Mouse (Mus musculus): ENCODE data around the gene Neurl3. TPM values are rescaled to one million over a fixed set of nuclear protein-coding genes. Genes with fewer than 3 reads are reported as not detected.
A peak's percentile ranks its signal among the peaks of the same experiment; 100 is the strongest.

Neurl3 gene
- polyA plus RNA-seq, 1 experiment from 2014 or later = 0.16 TPM

DNA sequence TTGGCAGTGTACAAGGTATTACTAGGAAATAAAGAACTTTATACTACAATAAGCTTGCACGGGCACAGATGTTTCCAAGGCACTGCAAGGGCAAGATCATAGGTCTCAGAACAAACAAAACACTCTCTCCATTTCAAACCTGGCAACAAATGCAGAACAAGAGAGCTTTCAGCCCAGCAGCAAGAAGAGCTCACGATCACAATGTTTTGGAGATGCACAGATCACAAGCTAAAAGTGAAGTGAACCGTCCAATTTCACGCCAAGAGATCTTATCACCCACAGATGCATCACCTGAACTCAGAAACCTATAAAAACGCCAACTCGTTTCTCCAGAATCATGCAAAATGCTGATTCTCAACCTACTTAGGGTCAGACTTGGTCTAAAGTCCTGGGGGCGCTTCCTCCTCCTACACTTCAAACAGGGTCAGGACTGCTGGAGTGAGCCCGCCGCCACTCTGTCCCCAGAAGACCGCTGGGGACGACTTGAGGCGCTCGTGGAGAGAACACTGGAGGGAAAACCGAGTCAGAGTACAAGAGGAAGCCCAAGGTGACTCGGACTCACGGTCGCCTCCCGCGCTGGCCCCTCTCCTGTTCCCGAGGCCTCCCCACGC lies 30.9 kb downstream of the Neurl3 start:
- Histone ChIP-seq H3K36me3 (ENCODE audit: control insufficient read depth, insufficient read depth, low read length) (no peaks in the 10 kb centered on the region), H3K4me3 (ENCODE audit: low read depth, low read length) (peak overlapping the region; percentile 88), H3K4me1 (replicated peaks; ENCODE audit: control insufficient read depth, insufficient read depth, low read length) (peaks cover 4% of the 10 kb centered on the region), H3K4me2 (ENCODE audit: low read depth, low read length, severe bottlenecking) (peak overlapping the region; percentile 84), H3K9me3 (ENCODE audit: control insufficient read depth, low read length) (no peaks in the 10 kb centered on the region), H3K27me3 (ENCODE audit: control insufficient read depth, insufficient read depth, low read length) (no peaks in the 10 kb centered on the region), H3K27ac (ENCODE audit: low read depth, low read length) (peak overlapping the region; percentile 68), H3K9ac (ENCODE audit: low read length) (peak overlapping the region; percentile 86)
- ATAC-seq (replicated peaks; ENCODE audit: low FRiP score) (peak; percentile 57; the same call in 1 of the 2 replicates), DNase-seq (ENCODE audit: low spot score) (no peak)
- 4% methylated on average over 21 of the region's 21 CpGs for WGBS

DNA sequence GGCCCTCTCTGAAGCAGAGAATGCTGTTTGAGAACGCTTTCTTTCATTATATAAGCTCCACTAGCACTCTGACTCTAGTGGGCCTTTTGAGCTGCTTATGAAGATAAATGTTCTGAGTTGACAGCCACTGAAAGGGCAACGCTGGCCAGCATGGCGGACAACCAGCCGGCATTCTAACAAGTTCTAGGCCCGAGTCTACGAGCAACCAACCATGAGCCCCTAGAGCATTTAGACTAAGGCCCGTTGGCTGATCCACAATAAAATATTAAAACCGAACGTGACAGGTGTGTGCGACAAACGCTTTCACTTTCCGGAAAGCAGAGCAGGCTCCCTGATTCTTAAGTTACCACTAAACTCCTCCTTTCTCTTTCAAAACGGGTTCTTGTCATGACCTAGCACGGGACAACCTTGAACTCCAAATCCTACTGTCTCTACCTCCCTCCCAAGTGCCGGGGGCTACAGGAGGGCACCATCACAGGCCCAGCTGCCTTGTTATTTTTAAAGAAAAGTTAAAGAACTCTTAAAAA lies 32.5 kb downstream of the Neurl3 start:
- H3K4me3 ChIP-seq (ENCODE audit: low read depth, low read length) = no peak overlapping the region
- ATAC-seq (replicated peaks; ENCODE audit: low FRiP score) (no peak), DNase-seq (ENCODE audit: low spot score) (no peak)

DNA sequence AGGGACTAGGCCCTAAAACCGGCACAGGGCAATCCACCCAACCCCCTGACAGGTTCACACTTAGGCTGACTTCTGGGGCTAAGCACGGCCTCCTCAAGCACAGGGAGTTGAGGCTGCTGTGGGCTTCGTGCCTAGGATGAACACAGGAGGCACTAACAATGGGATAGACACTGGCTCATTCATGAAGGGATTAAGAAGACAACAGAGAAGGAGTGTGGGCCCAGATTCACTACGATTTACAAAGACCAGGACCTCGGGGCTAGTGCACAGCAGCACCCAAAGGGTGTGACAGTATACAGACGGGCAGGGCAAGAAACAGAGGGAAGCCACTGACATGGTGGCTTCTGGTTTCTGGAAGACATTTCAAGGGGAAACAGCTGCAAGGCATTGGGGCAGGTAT lies 34.3 kb downstream of the Neurl3 start:
- Histone ChIP-seq H3K9me3 (ENCODE audit: control insufficient read depth, low read length) (no peaks in the 10 kb centered on the region), H3K27me3 (ENCODE audit: control insufficient read depth, insufficient read depth, low read length) (no peaks in the 10 kb centered on the region), H3K27ac (ENCODE audit: low read depth, low read length) (no peak overlapping the region), H3K9ac (ENCODE audit: low read length) (no peak overlapping the region; the same call in 1 of the 2 replicates), H3K4me2 (ENCODE audit: low read depth, low read length, severe bottlenecking) (no peak overlapping the region), H3K4me3 (ENCODE audit: low read depth, low read length) (no peak overlapping the region), H3K4me1 (replicated peaks; ENCODE audit: control insufficient read depth, insufficient read depth, low read length) (peaks cover 4% of the 10 kb centered on the region), H3K36me3 (ENCODE audit: control insufficient read depth, insufficient read depth, low read length) (no peaks in the 10 kb centered on the region)
- ATAC-seq (replicated peaks; ENCODE audit: low FRiP score) (no peak), DNase-seq (ENCODE audit: low spot score) (no peak)
- 13% methylated on average over 6 of the region's 6 CpGs for WGBS

More for the DNA sequence above, 32.5 kb downstream of the Neurl3 start:
- H3K36me3 ChIP-seq (ENCODE audit: control insufficient read depth, insufficient read depth, low read length) = no peaks in the 10 kb centered on the region
- no peak overlapping the region for H3K4me2 ChIP-seq (ENCODE audit: low read depth, low read length, severe bottlenecking)
- no peak overlapping the region for H3K27ac ChIP-seq (ENCODE audit: low read depth, low read length)
- no peaks in the 10 kb centered on the region for H3K9me3 ChIP-seq (ENCODE audit: control insufficient read depth, low read length)
- no peaks in the 10 kb centered on the region for H3K27me3 ChIP-seq (ENCODE audit: control insufficient read depth, insufficient read depth, low read length)
- H3K4me1 ChIP-seq (replicated peaks; ENCODE audit: control insufficient read depth, insufficient read depth, low read length) = peaks cover 4% of the 10 kb centered on the region
- 92% methylated on average over 15 of the region's 15 CpGs for WGBS
- no peak overlapping the region for H3K9ac ChIP-seq (ENCODE audit: low read length)

DNA sequence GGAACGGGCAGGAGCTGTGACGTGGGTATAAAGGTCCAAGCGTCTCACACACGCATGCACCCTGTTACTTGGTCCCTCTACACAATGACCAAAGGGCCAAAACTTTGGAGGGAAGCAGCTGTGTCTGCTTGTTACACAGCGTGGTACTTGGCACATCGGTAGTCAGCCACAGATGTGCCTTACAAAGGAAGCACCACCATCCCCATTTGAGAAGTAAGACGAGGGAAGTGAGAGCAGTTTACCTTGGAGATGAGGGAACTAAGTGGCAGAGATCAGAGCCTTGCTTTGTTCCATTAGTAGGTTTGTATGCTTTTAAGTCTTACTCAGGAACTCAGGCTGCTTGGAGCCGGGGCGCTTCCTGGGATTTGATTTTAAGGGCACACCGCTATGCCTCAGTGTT lies 35.1 kb downstream of the Neurl3 start:
- Histone ChIP-seq H3K4me3 (ENCODE audit: low read depth, low read length) (no peak overlapping the region), H3K9ac (ENCODE audit: low read length) (no peak overlapping the region), H3K4me1 (replicated peaks; ENCODE audit: control insufficient read depth, insufficient read depth, low read length) (peaks cover 4% of the 10 kb centered on the region), H3K36me3 (ENCODE audit: control insufficient read depth, insufficient read depth, low read length) (no peaks in the 10 kb centered on the region), H3K9me3 (ENCODE audit: control insufficient read depth, low read length) (no peaks in the 10 kb centered on the region), H3K27ac (ENCODE audit: low read depth, low read length) (no peak overlapping the region), H3K27me3 (ENCODE audit: control insufficient read depth, insufficient read depth, low read length) (no peaks in the 10 kb centered on the region), H3K4me2 (ENCODE audit: low read depth, low read length, severe bottlenecking) (no peak overlapping the region)
- DNase-seq (ENCODE audit: low spot score) (no peak), ATAC-seq (replicated peaks; ENCODE audit: low FRiP score) (no peak)
- WGBS = 86% methylated on average over 10 of the region's 10 CpGs

DNA sequence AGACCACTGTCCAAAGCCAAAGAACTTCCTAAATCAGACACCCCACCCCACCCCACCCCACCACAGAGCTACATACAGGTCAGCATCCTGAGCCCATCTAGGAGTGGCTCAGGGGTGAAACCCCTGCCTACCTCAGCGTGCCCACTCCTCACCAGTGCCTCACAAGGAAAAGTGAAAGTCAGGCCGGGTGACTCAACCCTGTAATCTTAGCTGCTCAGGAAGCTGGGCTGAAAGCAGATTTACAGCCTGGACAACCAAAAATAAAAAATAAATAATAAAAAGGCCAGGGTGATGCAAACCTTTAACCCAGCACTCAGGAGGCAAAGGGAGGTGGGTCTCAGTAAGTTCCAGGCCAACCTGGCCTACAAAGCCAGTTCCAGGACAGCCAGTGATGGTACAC lies 38.6 kb downstream of the Neurl3 start:
- no peaks in the 10 kb centered on the region for H3K4me1 ChIP-seq (replicated peaks; ENCODE audit: control insufficient read depth, insufficient read depth, low read length)
- H3K36me3 ChIP-seq (ENCODE audit: control insufficient read depth, insufficient read depth, low read length) = no peaks in the 10 kb centered on the region; the same call in 1 of the 2 replicates
- H3K27me3 ChIP-seq (ENCODE audit: control insufficient read depth, insufficient read depth, low read length) = no peaks in the 10 kb centered on the region
- H3K27ac ChIP-seq (ENCODE audit: low read depth, low read length) = no peak overlapping the region
- no peak for ATAC-seq (replicated peaks; ENCODE audit: low FRiP score)
- no peak overlapping the region for H3K4me2 ChIP-seq (ENCODE audit: low read depth, low read length, severe bottlenecking)
- 86% methylated on average over 2 of the region's 2 CpGs for WGBS
- H3K9ac ChIP-seq (ENCODE audit: low read length) = no peak overlapping the region
- H3K9me3 ChIP-seq (ENCODE audit: control insufficient read depth, low read length) = no peaks in the 10 kb centered on the region
- no peak overlapping the region for H3K4me3 ChIP-seq (ENCODE audit: low read depth, low read length)
- DNase-seq (ENCODE audit: low spot score) = no peak

DNA sequence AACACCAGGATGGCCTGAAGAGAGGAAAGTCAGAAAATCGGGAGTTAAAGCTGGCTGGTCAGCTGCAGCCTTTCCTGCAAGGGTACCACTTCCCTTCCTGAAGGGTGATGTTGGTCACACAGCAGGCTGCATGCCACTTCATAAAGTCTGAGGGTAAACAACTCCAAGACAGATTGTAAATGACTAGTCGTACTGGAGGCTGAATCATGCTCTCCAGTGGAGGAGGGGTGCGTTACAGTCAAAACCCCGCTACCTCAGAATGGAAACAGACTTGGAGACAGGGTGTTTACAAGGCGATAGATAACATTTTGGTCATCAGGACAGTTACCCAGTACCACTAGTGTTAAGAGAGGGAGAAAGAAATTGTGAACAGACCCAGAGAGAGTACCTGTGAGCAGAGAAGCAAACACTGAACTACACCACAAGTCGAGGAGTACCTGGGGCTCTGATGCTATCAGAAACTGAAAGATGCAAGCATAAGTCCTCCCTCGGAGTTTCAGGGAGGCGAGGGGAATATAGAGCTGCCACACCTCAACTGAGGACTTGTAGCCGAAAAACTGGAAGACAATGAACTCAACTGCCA lies 39.3 kb downstream of the Neurl3 start:
- Histone ChIP-seq H3K4me3 (ENCODE audit: low read depth, low read length) (no peak overlapping the region), H3K27ac (ENCODE audit: low read depth, low read length) (no peak overlapping the region), H3K4me2 (ENCODE audit: low read depth, low read length, severe bottlenecking) (no peak overlapping the region), H3K27me3 (ENCODE audit: control insufficient read depth, insufficient read depth, low read length) (no peaks in the 10 kb centered on the region), H3K9ac (ENCODE audit: low read length) (no peak overlapping the region), H3K36me3 (ENCODE audit: control insufficient read depth, insufficient read depth, low read length) (no peaks in the 10 kb centered on the region; the same call in 1 of the 2 replicates), H3K4me1 (replicated peaks; ENCODE audit: control insufficient read depth, insufficient read depth, low read length) (no peaks in the 10 kb centered on the region), H3K9me3 (ENCODE audit: control insufficient read depth, low read length) (no peaks in the 10 kb centered on the region)
- no peak for DNase-seq (ENCODE audit: low spot score)
- ATAC-seq (replicated peaks; ENCODE audit: low FRiP score) = no peak
- WGBS = 90% methylated on average over 9 of the region's 9 CpGs

DNA sequence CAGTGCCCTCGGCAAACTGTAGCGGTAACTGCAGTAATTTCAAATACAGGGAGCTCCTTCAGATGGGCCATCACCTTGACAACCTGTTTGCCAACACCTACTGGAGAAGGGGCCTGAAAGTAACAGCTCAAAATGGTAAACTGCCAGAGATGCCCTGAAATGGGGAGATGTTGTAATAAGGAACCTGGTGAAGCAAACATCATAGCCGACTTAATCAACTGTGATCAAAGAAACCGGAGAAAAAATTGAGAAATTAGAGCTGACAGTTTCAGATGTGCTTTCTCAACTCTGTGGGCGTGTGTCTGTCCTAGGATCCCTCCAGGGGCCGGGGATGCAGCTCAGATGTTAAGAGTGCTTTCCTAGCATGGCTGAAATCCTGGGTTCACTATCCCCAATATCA lies 41.3 kb downstream of the Neurl3 start:
- Histone ChIP-seq H3K4me1 (replicated peaks; ENCODE audit: control insufficient read depth, insufficient read depth, low read length) (no peaks in the 10 kb centered on the region), H3K9me3 (ENCODE audit: control insufficient read depth, low read length) (no peaks in the 10 kb centered on the region), H3K27ac (ENCODE audit: low read depth, low read length) (no peak overlapping the region), H3K36me3 (ENCODE audit: control insufficient read depth, insufficient read depth, low read length) (no peaks in the 10 kb centered on the region; the same call in 1 of the 2 replicates), H3K27me3 (ENCODE audit: control insufficient read depth, insufficient read depth, low read length) (no peaks in the 10 kb centered on the region), H3K9ac (ENCODE audit: low read length) (no peak overlapping the region), H3K4me3 (ENCODE audit: low read depth, low read length) (no peak overlapping the region), H3K4me2 (ENCODE audit: low read depth, low read length, severe bottlenecking) (no peak overlapping the region)
- DNase-seq (ENCODE audit: low spot score) (no peak), ATAC-seq (replicated peaks; ENCODE audit: low FRiP score) (no peak)
- WGBS = 93% methylated on average over 6 of the region's 6 CpGs

DNA sequence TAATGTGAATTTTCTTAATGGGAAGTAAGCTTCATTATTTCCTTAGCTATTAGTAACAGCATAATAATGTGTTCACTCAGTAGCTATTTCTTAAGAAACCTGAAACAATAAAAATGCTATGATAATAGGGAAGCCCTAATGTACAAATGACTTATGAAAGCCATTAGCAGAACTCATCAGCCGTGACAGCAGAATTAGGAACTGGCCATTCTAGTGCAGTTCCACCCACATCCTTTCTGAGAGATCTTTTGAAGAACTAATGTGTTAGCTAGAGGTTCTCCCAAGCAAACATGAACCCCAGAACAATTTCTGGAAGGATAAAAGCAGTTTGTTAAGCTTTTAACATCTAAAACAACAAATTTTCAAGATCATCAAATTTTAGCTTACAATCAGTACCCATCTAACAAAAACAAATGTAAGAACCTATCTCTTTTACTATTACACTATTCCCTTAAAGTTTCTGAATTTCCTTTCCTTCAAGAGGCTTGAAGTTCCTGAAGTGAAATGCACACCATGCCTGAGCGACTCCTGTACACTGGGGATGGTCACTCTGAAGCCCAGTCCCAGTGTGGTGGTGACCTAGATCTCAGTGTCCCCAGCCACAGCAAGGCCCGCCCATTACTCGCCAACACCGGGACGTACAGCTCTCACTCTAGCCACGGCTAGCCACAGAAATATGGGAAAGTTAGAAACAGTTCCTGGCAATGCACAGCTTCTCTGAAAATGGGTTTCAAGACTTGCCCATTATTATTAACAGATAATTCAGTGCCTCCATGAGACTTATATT lies 43.4 kb downstream of the Neurl3 start:
- DNase-seq (ENCODE audit: low spot score) = no peak
- Histone ChIP-seq H3K4me3 (ENCODE audit: low read depth, low read length) (no peak overlapping the region), H3K4me2 (ENCODE audit: low read depth, low read length, severe bottlenecking) (no peak overlapping the region), H3K9ac (ENCODE audit: low read length) (no peak overlapping the region), H3K27ac (ENCODE audit: low read depth, low read length) (no peak overlapping the region), H3K36me3 (ENCODE audit: control insufficient read depth, insufficient read depth, low read length) (no peaks in the 10 kb centered on the region; the same call in 1 of the 2 replicates), H3K27me3 (ENCODE audit: control insufficient read depth, insufficient read depth, low read length) (no peaks in the 10 kb centered on the region), H3K4me1 (replicated peaks; ENCODE audit: control insufficient read depth, insufficient read depth, low read length) (no peaks in the 10 kb centered on the region), H3K9me3 (ENCODE audit: control insufficient read depth, low read length) (no peaks in the 10 kb centered on the region)
- no peak for ATAC-seq (replicated peaks; ENCODE audit: low FRiP score)
- WGBS = 89% methylated on average over 7 of the region's 7 CpGs

Measured in forebrain, embryonic 11.5 days (tissue).